Mouse (Mus musculus) stomach, postnatal 0 days (tissue): ENCODE data around the gene Bsn.

ENCODE experiments used
- CTCF ChIP-seq: IDR thresholded peaks from 2 replicates; pipeline ENCODE4 v1.5.1; 2016; ENCODE audit warnings: antibody characterized with exemption, low read depth, mild to moderate bottlenecking, moderate library complexity
- EP300 ChIP-seq: optimal IDR thresholded peaks from 2 replicates; pipeline ENCODE3; 2016; ENCODE audit warnings: antibody characterized with exemption

DNA sequence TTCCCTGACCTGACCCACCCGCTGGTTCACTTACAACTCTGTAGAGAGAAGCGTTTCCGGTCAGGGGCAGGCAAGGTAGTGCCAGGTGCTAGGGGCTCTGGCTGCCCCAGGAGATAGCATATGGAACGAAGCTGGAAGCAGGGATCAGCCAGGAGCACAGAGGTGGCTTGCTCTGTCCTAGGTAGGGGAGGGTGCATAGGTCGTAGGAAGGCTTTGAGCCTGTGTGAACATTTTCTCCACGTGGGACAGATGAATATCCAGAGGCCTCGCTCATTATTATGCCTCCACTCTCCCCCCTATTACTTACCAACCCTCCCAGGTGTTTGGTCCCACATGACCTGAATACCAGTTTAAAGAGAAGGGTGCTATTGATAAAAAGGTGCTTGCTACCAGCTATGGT is 137.8 kb downstream of the Bsn start:
- no peak for TF ChIP-seq CTCF
- TF ChIP-seq EP300, result no peak
